Mouse (Mus musculus) erythroblast, embryonic 14.5 days (primary cell): ENCODE data around the gene Hnrnpul2.

Experiments
- GATA1 ChIP-seq: IDR thresholded peaks from 2 replicates; pipeline ENCODE4 v1.6.1; 2012; ENCODE audit warnings: low read length, inconsistent platforms, mixed read lengths
- TAL1 ChIP-seq: IDR thresholded peaks from 3 replicates; pipeline ENCODE4 v1.6.1; 2012; ENCODE audit warnings: low read length, inconsistent platforms, mixed read lengths

DNA sequence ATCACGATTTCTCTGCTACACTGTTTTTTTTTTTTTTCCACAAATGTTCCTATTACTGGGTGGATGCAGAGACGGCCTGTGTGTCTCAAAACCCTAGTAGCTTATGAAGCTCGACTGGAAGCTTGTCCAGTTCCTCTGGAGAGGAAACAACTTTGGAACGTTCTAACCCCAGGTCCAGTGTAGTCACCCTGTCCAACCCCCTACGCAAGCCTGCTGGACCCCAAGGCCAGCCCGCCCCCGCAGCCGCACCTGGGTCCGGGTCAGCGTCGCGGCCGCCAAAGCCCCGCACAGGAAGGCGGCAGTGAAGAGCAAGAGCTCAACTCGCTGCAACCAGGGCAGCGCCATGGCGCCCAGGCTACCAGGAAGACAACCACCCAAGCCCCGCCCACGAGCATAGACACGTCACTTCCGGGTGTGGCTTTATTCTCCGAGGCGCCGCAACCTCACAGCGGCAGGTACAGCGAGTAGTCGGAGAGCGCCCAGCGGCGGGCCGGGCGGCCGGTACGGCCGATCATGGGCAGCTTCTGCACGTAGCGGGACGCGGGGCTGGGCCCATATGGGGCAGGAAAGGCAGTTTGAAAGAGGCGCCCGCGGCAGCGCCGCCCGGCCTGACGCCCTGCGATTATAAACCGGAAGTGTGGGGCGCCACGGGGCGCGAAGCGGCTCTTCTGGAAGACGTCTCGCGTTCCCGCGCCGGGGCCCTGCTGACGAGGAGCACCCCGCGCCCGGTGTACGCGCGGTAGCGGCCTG is 45.5 kb upstream of the Hnrnpul2 start, which contains the start of gene Tmem179b:
- TF ChIP-seq GATA1: no peak
- no peak for TF ChIP-seq TAL1
